Mouse (Mus musculus): Measurements from ENCODE around the gene Mdm4. TPM values are rescaled to one million over a fixed set of nuclear protein-coding genes. Genes with fewer than 3 reads are reported as not detected.

The Mdm4 gene
- total and polyA plus RNA-seq, 3 experiments = 19.8 to 28.1 TPM; not detected in 1

GRCm38 (mm10) chr1:133079509-133079908 is 49.1 kb upstream of the Mdm4 start:
- no peak overlapping the region for H3K9ac ChIP-seq (ENCODE audit: control insufficient read depth, low read depth, low read length, poor library complexity, severe bottlenecking)
- H3K4me3 ChIP-seq (ENCODE audit: control insufficient read depth in 1 of 2, insufficient read depth in 1 of 2, low read depth in 2 of 2, low read length in 2 of 2) = no peak overlapping the region
- H3K27me3 ChIP-seq (ENCODE audit: control insufficient read depth in 1 of 2, insufficient read depth in 2 of 2, low read length in 2 of 2) = no peaks in the 10 kb centered on the region
- TF ChIP-seq NRF1 (IDR thresholded peaks at IDR 0.05; ENCODE audit: insufficient read depth, low read depth, low read length, poor library complexity, severe bottlenecking) (no peak), UBTF (IDR thresholded peaks at IDR 0.05; ENCODE audit: borderline replicate concordance, insufficient read depth, low read depth, low read length) (no peak), ETS1 (IDR thresholded peaks at IDR 0.05; ENCODE audit: low read depth, low read length) (no peak), MYB (IDR thresholded peaks at IDR 0.05; ENCODE audit: low read depth, low read length) (no peak), TBP (IDR thresholded peaks at IDR 0.05; ENCODE audit: low read depth, low read length) (no peak), POLR2AphosphoS2 (IDR thresholded peaks at IDR 0.05; ENCODE audit: low read length) (no peak), ELF1 (IDR thresholded peaks at IDR 0.05; ENCODE audit: low read depth, low read length) (no peak), MAZ (IDR thresholded peaks at IDR 0.05; ENCODE audit: low read depth, low read length) (no peak), USF2 (IDR thresholded peaks at IDR 0.05; ENCODE audit: borderline replicate concordance in 1 of 2, insufficient read depth in 1 of 2, low read depth in 1 of 2, low read length in 2 of 2) (no peak), ZC3H11A (IDR thresholded peaks at IDR 0.05; ENCODE audit: low read depth, low read length) (no peak), POLR2AphosphoS5 (IDR thresholded peaks at IDR 0.05; ENCODE audit: borderline replicate concordance, low read depth, low read length) (no peak), HCFC1 (IDR thresholded peaks at IDR 0.05; ENCODE audit: low read depth, low read length) (no peak), RCOR1 (IDR thresholded peaks at IDR 0.05; ENCODE audit: low read depth, low read length) (no peak), JUND (IDR thresholded peaks at IDR 0.05; ENCODE audit: low read depth, low read length) (no peak), MAX (IDR thresholded peaks at IDR 0.05; ENCODE audit: low read length) (no peak)
- peaks cover 0 to 14% of the 10 kb centered on the region in 2 experiments; a peak in 3 of 4 replicates for H3K36me3 ChIP-seq (ENCODE audit: control insufficient read depth in 1 of 2, insufficient read depth in 2 of 2, low read length in 2 of 2)
- peaks cover 7 to 18% of the 10 kb centered on the region in 2 experiments; a peak in 3 of 4 replicates for H3K4me1 ChIP-seq (ENCODE audit: control insufficient read depth in 1 of 2, insufficient read depth in 2 of 2, low read length in 2 of 2)
- H3K9me3 ChIP-seq (replicated peaks; ENCODE audit: insufficient read depth, low read length) = no peaks in the 10 kb centered on the region
- H3K79me2 ChIP-seq (ENCODE audit: control insufficient read depth, insufficient read depth, low read length, poor library complexity) = no peaks in the 10 kb centered on the region
- DNase-seq (ENCODE audit: low read depth, low spot score) = no peak
- H3K27ac ChIP-seq (ENCODE audit: control insufficient read depth, low read depth, low read length) = no peak overlapping the region

DNA sequence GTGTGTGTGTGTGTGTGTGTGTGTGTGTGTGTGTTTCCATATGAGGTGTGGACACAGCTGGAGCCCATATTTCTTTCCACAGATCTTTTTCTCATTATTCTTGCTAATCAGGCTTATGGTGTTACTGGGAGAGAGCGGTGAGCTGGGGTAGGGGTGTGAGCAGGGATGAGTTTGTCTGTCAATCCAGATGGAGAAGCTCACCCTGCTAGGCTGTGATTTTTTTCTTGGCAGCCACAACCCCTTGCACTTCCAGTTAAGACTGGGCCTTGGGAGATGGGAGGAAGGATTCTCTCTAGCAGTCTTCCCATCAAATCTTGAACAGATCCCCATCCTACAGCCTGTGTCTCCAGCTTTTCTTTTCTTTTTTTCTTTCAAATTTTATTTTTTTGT is 48.0 kb upstream of the Mdm4 start:
- Histone ChIP-seq H3K27ac (ENCODE audit: control insufficient read depth, low read depth, low read length) (no peak overlapping the region), H3K79me2 (ENCODE audit: control insufficient read depth, insufficient read depth, low read length, poor library complexity) (no peaks in the 10 kb centered on the region), H3K9me3 (replicated peaks; ENCODE audit: insufficient read depth, low read length) (no peaks in the 10 kb centered on the region), H3K4me3 (ENCODE audit: control insufficient read depth in 1 of 2, insufficient read depth in 1 of 2, low read depth in 2 of 2, low read length in 2 of 2) (no peak overlapping the region), H3K4me1 (ENCODE audit: control insufficient read depth in 1 of 2, insufficient read depth in 2 of 2, low read length in 2 of 2) (peaks cover 0 to 11% of the 10 kb centered on the region in 2 experiments; a peak in 2 of 4 replicates), H3K9ac (ENCODE audit: control insufficient read depth, low read depth, low read length, poor library complexity, severe bottlenecking) (no peak overlapping the region), H3K36me3 (ENCODE audit: control insufficient read depth in 1 of 2, insufficient read depth in 2 of 2, low read length in 2 of 2) (peaks cover 0 to 6% of the 10 kb centered on the region in 2 experiments; a peak in 3 of 4 replicates), H3K27me3 (ENCODE audit: control insufficient read depth in 1 of 2, insufficient read depth in 2 of 2, low read length in 2 of 2) (no peaks in the 10 kb centered on the region)
- DNase-seq (ENCODE audit: low read depth, low spot score) = no peak
- TF ChIP-seq TAL1 (IDR thresholded peaks at IDR 0.05; ENCODE audit: low read length) (no peak), E2F4 (IDR thresholded peaks at IDR 0.05; ENCODE audit: borderline replicate concordance, low read depth, low read length) (no peak), MEF2A (IDR thresholded peaks at IDR 0.05; ENCODE audit: extremely low read depth, insufficient replicate concordance, low read depth, low read length, poor library complexity, severe bottlenecking) (no peak), ETS1 (IDR thresholded peaks at IDR 0.05; ENCODE audit: low read depth, low read length) (no peak), POLR2A (IDR thresholded peaks at IDR 0.05; ENCODE audit: control insufficient read depth in 1 of 2, insufficient read depth in 1 of 2, low read depth in 1 of 2, low read length in 2 of 2, poor library complexity in 1 of 2) (no peak), ZMIZ1 (IDR thresholded peaks at IDR 0.05; ENCODE audit: low read depth, low read length) (no peak), RCOR1 (IDR thresholded peaks at IDR 0.05; ENCODE audit: low read depth, low read length) (no peak), CHD1 (IDR thresholded peaks at IDR 0.05; ENCODE audit: low read depth, low read length) (no peak), ZC3H11A (IDR thresholded peaks at IDR 0.05; ENCODE audit: low read depth, low read length) (no peak), NRF1 (IDR thresholded peaks at IDR 0.05; ENCODE audit: insufficient read depth, low read depth, low read length, poor library complexity, severe bottlenecking) (no peak), USF1 (IDR thresholded peaks at IDR 0.05; ENCODE audit: low read depth, low read length) (no peak)

Data from MEL (cell line).